Mouse (Mus musculus) layer of hippocampus, adult 18-20 months (tissue): ENCODE results near the gene Zbtb7a. TPM values are rescaled to one million over a fixed set of nuclear protein-coding genes. Genes with fewer than 3 reads are reported as not detected.

Source experiments
- DNase-seq, 2 experiments: peaks; one replicate each; pipeline ENCODE4 v3.0.0; 2022; ENCODE audit warnings: low spot score in 2 of 2
- total RNA-seq, 2 experiments: library from RNA; stranded (reverse); gene quantifications; 2 replicates each; pipeline ENCODE4 v1.2.3; 2021

The Zbtb7a gene
- total RNA-seq, 2 experiments from 2014 or later: 122 to 126 TPM

DNA sequence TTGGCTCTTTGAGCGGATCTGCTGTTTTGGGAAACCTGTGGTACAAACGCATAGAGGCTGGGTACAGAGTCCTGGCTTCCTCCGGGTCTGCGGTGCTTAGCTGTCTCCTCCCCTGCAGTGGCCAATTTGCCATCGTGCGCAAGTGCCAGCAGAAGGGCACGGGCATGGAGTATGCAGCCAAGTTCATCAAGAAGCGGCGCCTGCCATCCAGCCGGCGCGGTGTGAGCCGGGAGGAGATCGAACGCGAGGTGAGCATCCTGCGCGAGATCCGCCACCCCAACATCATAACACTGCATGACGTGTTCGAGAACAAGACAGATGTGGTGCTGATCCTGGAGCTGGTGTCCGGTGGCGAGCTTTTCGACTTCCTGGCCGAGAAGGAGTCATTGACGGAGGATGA is 54.8 kb downstream of the Zbtb7a start:
- DNase-seq: peak in 1 of 2 experiments; percentile 2

GRCm38 (mm10) chr10:81190236-81190911 is 55.4 kb downstream of the Zbtb7a start:
- peak in 1 of 2 experiments; percentile 14 for DNase-seq

DNA sequence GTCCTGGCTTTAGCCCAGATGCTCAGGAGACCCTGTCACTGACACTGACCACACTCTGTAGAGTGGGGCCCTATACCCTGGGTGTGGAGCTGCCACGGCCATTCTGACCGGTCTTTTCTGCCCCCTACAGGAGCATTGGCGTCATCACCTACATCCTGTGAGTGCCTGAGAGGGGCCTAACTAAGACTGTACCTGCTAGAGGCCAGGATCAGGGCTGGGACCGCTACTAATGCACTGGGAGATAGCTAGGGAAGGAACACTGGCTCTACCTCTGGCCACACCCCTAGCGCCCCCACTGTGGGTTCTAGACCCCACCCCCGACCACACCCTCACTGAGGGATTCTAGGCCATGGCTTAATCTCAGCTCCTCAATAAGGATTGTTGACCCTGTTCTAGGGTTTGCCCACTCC is 55.9 kb downstream of the Zbtb7a start:
- DNase-seq: peak in 1 of 2 experiments; percentile 8

GRCm38 (mm10) chr10:81191342-81191982 is 56.4 kb downstream of the Zbtb7a start:
- DNase-seq: peak in 1 of 2 experiments; percentile 16

DNA sequence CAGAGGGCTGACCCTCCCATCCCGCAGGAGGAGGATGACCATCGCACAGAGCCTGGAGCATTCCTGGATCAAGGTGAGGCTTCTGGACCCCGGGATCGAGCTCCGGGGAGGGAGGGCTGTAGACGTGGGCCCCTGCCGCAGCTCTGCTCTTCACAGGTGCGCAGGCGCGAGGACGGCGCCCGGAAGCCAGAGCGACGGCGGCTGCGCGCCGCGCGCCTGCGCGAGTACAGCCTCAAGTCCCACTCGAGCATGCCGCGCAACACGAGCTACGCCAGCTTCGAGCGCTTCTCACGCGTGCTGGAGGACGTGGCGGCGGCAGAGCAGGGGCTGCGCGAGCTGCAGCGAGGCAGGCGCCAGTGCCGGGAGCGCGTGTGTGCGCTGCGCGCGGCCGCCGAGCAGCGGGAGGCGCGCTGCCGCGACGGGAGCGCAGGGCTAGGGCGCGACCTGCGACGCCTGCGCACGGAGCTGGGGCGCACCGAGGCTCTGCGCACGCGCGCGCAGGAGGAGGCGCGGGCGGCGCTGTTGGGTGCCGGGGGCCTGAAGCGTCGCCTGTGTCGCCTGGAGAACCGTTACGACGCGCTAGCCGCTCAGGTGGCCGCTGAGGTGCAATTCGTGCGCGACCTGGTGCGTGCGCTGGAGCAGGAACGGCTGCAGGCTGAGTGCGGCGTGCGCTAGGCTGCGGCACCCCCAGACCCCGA is 57.4 kb downstream of the Zbtb7a start:
- peak; percentile 89 to 92 for DNase-seq

DNA sequence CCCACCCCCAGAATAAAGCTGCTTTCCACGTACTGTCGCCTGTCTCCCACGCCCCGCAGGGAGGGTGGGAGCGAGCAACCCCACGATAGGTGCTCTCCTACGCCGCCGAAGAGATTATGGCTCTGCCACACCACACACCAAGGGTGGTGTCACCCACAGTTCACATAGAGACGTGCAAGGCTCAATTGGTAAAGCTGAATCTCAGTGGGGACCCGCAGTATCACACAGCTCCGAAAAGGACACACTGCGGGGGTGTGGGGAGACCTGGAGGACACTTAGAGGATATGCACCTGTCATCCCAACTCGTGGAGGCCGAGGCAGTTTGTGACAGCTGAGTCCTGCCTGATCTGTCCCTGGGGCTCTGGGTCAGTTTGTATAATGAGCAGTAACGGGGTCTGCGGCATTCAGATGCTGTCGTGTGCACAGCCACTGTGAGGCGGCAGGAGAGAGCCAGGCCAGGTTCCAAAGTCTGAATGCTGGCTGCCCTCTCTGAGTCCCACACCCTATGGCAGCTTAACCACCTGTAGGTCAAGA is 58.0 kb downstream of the Zbtb7a start:
- DNase-seq: no peak

DNA sequence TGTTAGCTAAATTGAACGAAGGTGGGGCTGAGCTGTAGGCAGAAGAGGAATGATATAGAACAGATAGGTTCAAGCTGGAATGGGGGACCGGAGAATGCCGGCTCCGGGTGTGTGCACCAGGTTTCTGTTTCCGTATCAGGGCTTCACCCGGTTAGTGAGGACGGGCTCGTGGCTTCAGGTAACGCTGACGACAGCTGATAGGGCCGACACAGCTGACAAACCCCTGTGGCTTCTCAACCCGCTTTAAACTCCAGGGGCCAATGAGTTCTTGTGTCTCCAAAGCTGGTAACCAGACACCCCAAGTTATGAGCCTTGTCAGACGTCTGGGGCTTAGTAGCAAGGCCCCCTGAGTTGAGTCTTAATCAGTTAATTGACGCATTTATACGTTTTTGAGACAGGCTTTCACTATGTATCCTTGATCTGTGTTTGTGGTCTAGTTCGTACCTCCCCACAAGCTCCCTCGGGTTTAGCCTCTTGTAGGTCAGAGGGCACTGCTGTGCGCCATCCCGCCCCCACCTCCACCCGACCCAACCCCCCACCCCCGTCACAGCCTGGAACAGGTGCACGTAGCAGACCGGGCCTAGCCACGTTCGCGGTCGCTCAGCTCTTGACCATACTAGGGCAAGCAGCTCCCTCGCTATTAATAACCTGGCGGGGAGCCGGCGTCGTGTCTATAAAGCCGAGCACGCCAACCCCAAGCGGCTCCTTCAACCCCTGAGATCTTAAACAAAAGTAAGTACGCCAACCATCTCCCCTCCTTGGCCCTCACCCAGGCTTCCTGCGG is 59.2 kb downstream of the Zbtb7a start:
- DNase-seq: no peak

DNA sequence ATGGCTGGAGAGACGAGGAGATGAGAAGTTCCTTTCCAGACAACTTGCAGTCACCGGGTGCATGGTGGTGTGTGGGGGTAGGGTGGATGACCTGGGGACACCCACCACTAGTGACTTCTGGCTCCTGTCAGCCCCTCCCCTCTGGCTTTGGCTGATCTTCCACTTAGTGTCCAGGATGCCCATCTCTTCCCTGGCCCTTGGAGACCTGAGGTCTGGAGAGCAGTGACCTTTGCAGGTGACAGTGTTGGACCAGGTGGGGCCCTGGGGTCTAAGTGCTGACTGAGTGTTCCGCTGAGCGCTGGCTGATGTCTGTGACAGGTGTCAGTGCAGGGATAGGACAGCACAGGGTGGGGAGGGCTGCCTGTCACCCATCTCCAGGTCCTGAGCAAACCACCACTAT is 60.3 kb downstream of the Zbtb7a start:
- DNase-seq: no peak

GRCm38 (mm10) chr10:81196470-81197065 is 61.5 kb downstream of the Zbtb7a start:
- DNase-seq: no peak

DNA sequence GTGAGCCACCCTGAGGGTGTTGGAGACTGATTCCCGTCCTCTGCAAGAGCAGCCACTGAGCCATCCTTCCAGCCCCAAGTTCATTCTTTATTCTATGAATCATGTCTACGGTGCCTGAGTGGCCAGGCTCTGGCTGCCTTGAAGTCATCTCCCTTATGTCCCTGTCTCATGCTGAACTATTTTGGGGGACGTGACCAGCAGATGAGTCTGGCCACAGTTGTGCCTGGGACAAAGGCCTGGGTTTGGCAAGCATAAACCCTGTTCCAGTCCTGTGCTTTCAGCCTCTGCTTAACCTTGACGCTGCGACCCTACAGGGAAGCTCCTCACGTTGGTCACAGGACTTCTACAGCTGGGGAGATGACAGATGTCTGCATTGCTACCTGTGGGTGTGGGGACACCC is 62.3 kb downstream of the Zbtb7a start:
- no peak for DNase-seq

- peak in 1 of 2 experiments; percentile 78 for DNase-seq
Measured at GRCm38 (mm10) chr10:81198230-81198629, 63.2 kb downstream of the Zbtb7a start.

GRCm38 (mm10) chr10:81198990-81199389 is 64.0 kb downstream of the Zbtb7a start:
- no peak for DNase-seq

GRCm38 (mm10) chr10:81200141-81200540 is 65.1 kb downstream of the Zbtb7a start:
- DNase-seq: no peak

DNA sequence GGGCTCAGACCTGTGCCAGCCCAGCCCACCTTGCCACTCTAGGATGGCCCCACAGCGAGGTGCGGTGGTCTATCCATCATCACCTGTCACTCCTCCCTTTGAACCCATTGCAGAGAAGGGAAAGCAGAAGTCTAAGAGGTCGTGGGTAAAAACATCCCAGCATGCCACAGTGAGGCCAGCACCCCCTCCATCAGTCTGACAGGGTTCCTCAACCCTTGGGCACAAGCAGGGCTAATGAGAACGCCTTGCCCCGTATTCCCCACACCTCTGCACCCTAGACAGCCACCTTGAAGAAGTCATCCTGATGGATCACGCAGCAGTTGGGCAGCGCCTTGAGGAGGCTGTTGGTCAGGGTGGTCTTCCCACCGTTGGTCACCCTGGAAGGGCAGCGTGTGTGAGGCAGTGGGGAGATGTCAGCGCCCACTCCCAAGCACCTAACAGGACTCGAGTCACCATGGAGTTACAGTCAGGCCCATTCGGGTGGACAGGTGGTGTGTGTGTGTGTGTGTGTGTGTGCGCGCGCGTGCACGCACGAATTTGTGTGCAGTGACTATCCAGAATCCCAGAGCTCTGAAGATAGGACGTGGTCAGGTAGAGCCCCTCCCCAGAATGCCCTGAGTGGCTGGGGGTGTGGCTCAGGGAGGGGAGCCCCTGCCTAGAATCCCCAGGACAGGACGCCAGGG is 65.7 kb downstream of the Zbtb7a start:
- DNase-seq: no peak

- DNase-seq: no peak
Measured at GRCm38 (mm10) chr10:81201807-81202758, 67.1 kb downstream of the Zbtb7a start, which contains the start of gene Nmrk2. Nmrk2 (minus strand) TSS chr10:81202051.
